Mouse (Mus musculus): Measurements from ENCODE around the gene Top1. TPM values are rescaled to one million over a fixed set of nuclear protein-coding genes. Genes with fewer than 3 reads are reported as not detected.

Top1 gene
- total RNA-seq, 2 experiments from 2014 or later = 48.8 to 50.8 TPM

DNA sequence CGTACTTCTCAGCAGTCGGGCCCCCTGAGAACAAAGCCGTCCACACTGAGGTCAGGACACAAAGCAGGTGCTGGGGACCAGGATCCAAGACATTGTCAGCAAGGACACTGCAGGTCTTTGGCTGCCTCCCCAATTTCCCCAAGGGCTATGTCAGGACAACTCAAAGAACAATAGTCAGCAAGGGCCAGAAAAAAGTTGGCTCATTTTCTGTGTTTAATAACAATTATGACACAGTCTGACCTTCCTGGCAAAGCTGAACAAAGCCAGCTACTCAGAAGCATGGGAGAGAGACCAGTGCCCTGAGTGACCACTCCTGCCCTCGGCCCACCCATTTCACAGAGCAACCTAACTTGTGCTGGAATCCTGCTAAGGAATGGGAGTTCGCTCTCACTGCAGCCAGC lies 120.7 kb downstream of the Top1 start:
- peak; percentile 80 for DNase-seq (ENCODE audit: low spot score)
- intact Hi-C loops (cut with DNase I) = loop anchor here (5.0 kb wide), 1 partner anchor 36 kb away; no protein-coding TSS in a partner anchor

GRCm38 (mm10) chr2:160767201-160767600 lies 121.5 kb downstream of the Top1 start:
- no peak for DNase-seq (ENCODE audit: low spot score)
- intact Hi-C loops (cut with DNase I) = loop anchor here (5.0 kb wide), 1 partner anchor 35 kb away; no protein-coding TSS in a partner anchor

DNA sequence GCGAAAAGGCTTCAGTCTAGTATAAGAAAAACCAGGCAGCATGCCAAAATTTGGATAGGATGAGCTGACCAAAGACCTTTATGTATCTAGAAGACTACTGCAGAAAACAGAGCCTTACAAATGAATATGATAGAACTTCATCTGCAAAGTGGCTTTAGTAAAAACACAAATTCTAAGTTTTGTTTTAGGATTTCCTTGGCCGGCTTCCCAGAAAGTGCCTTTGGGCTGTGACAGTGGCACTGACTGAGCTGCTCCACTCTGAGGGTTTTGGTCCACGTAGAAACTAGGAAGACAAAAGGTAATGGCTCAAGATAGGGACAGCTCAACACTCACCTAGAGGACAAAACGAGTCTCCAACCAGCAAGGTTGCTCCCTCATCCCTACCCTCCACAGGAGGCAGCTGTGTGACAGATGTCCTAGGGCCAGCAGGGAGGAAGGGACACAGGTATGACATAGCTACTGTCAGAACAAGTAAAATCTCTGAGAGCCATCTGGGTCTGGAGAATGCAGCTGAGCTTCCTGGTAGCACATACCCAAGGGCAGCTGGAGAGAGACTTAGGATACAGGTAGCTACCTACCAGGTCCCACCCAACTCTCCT lies 122.5 kb downstream of the Top1 start:
- intact Hi-C loops (cut with DNase I) = loop anchor here (5.0 kb wide), 1 partner anchor 34 kb away; no protein-coding TSS in a partner anchor

GRCm38 (mm10) chr2:160768997-160769396 lies 123.3 kb downstream of the Top1 start:
- DNase-seq (ENCODE audit: low spot score) = no peak
- intact Hi-C loops (cut with DNase I) = loop anchor here (5.0 kb wide), 1 partner anchor 33 kb away; no protein-coding TSS in a partner anchor

More for the DNA sequence above, 122.5 kb downstream of the Top1 start:
- DNase-seq (ENCODE audit: low spot score) = no peak

- intact Hi-C loops (cut with DNase I) = loop anchor here (2.0 kb wide), 1 partner anchor 16 kb away; no protein-coding TSS in a partner anchor
- DNase-seq (ENCODE audit: low spot score) = no peak
Observed at GRCm38 (mm10) chr2:160770409-160770808, 124.7 kb downstream of the Top1 start.

DNA sequence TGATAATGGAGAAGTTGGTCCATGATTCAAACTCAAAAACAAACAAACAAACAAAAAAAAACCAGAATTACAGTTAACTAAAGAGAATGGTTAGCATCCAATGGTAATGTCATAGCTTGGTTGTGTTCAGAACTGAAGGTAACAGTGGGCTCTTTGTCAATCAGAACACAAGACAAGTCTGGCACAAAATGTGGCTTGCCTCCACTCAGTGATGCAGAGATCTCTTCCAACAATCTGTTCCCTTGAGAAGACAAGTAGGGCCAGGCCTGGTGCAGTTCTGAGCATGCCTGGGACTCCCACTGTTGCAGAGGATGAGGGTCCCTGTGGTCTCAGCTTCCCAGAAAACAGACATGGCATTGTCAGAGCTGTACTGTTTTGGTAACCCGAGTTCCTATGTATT lies 125.2 kb downstream of the Top1 start:
- DNase-seq (ENCODE audit: low spot score) = no peak
- intact Hi-C loops (cut with DNase I) = loop anchor here (2.0 kb wide), 1 partner anchor 16 kb away; no protein-coding TSS in a partner anchor

- intact Hi-C loops (cut with DNase I) = loop anchor here (2.0 kb wide), 1 partner anchor 15 kb away; no protein-coding TSS in a partner anchor
- no peak for DNase-seq (ENCODE audit: low spot score)
Observed at GRCm38 (mm10) chr2:160771325-160772276, 125.9 kb downstream of the Top1 start.

Small RNA genes lying within 50 kb of the gene (microRNA-seq; reads per million reads assigned to microRNA genes)
- gene Gm23968 = not detected

Other genes starting within 250 kb of the Top1 start
- 10 to 100 TPM; 59.7 to 63.1 TPM for gene Plcg1, start 85.4 kb downstream of the Top1 start, total RNA-seq (2021)
- gene Zhx3, start 227.1 kb downstream of the Top1 start, total RNA-seq (2021) = 10 to 100 TPM; 37.5 to 43.6 TPM
- gene Lpin3, start 234.8 kb downstream of the Top1 start, total RNA-seq (2021) = 1 to 10 TPM; 3.7 to 5.1 TPM

All from heart, postnatal 25 days (tissue).